Mouse (Mus musculus): ENCODE measurements around the gene Htr1f. TPM values are rescaled to one million over a fixed set of nuclear protein-coding genes. Genes with fewer than 3 reads are reported as not detected.
"Not testable (repeated sequence)": the region's sequence is repeated elsewhere in the genome, so short reads cannot be mapped to it uniquely, and the experiment has no call there.

The Htr1f gene
- polyA plus RNA-seq, 1 experiment from 2014 or later: 0.38 TPM

DNA sequence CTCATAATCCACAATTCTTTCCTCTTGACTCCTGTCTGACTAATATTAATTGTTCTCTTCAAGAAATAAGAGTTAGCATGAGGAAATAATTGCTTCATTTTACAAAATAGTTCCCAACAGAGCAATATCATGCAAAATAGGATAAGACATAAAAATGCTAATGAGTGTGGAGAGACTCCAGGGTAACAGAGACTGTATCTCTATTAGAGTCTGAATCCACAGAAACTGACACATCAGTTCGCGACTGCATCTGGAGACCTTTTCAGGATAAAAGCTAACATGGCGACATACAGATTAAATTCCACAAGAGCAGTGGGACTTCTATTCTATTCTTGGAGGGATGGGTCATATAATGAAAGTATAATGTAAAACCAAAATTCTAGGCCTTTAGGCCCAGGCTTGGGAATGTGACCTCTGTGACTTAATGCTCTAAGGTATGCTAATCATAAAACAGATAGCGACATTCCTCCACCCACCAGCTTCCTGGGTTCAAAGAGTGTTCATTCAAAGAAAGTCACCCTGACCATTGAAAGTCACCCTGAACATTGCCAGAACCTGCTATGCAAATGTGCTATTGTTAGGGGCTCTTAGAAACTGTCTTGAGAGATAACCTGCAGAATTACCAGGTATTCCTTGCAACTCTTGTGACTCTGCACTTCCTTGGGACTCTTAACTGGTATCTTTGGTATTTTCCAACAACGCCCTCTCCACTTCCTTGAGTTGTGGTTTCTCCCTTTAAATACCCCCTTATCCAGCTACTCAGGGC lies 67.8 kb downstream of the Htr1f start:
- not testable (repeated sequence) for H3K36me3 ChIP-seq (ENCODE audit: control insufficient read depth, insufficient read depth, low read length); DNase-seq (ENCODE audit: low spot score); H3K4me3 ChIP-seq (ENCODE audit: low read depth, low read length); H3K9me3 ChIP-seq (ENCODE audit: control insufficient read depth, low read length); H3K4me2 ChIP-seq (ENCODE audit: low read depth, low read length); H3K27ac ChIP-seq (replicated peaks; ENCODE audit: low read depth, low read length); H3K9ac ChIP-seq (ENCODE audit: low read depth, low read length); ATAC-seq (ENCODE audit: low read depth); H3K27me3 ChIP-seq (replicated peaks; ENCODE audit: control insufficient read depth, insufficient read depth, low read length); H3K4me1 ChIP-seq (ENCODE audit: control insufficient read depth, insufficient read depth, low read length)
- 92% methylated on average over 5 of the region's 5 CpGs for WGBS

DNA sequence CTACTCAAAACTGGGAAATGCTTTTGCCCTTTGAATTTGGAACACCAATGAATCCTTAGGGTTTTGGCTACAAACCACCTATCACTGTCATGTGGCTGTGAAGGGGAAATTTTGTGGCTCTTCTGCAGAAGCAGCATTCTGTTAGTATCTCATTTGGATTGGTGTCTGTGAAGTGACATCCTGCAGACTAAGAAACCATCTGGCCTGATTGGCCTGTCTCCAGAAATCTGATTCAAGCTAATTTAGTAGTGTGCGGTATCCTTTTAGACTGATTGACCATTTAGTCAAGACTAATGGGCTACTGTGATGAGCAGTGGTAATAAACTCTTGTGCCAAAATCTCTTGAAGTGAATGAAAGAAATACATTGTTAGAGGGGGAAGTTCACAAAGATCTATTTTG lies 76.0 kb downstream of the Htr1f start:
- DNase-seq (ENCODE audit: low spot score): peak; percentile 7
- no peak for ATAC-seq (ENCODE audit: low read depth)
- WGBS: 65% methylated on average over 1 of the region's 1 CpGs

DNA sequence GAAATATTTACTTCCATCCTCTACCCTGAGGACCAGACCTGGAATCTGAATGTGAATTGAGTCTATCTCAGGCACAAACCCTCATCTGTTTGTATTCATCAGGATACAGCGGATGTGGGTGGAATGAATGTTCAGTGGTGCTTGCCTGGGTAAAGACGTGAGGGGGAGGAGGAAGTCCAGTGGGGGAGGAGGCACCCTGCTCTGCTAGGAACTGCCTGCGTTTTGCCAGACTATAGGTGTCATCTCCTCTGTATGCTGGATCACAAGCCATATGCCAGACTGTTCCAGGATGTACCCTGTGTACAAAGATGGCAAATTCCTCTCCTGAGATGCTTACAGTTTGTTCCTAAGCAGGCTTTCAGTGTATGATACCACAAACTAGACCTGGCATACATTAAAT lies 83.3 kb downstream of the Htr1f start:
- Histone ChIP-seq H3K4me3 (ENCODE audit: low read depth, low read length) (no peak overlapping the region), H3K27me3 (replicated peaks; ENCODE audit: control insufficient read depth, insufficient read depth, low read length) (no peaks in the 10 kb centered on the region), H3K36me3 (ENCODE audit: control insufficient read depth, insufficient read depth, low read length) (no peaks in the 10 kb centered on the region), H3K4me2 (ENCODE audit: low read depth, low read length) (no peak overlapping the region), H3K27ac (replicated peaks; ENCODE audit: low read depth, low read length) (no peak overlapping the region), H3K9me3 (ENCODE audit: control insufficient read depth, low read length) (no peaks in the 10 kb centered on the region), H3K4me1 (ENCODE audit: control insufficient read depth, insufficient read depth, low read length) (no peaks in the 10 kb centered on the region), H3K9ac (ENCODE audit: low read depth, low read length) (no peak overlapping the region)
- ATAC-seq (ENCODE audit: low read depth) (no peak), DNase-seq (ENCODE audit: low spot score) (no peak)
- 80% methylated on average over 3 of the region's 3 CpGs for WGBS

More for the DNA sequence above, 76.0 kb downstream of the Htr1f start:
- H3K9ac ChIP-seq (ENCODE audit: low read depth, low read length): no peak overlapping the region
- no peaks in the 10 kb centered on the region for H3K36me3 ChIP-seq (ENCODE audit: control insufficient read depth, insufficient read depth, low read length)
- no peaks in the 10 kb centered on the region for H3K27me3 ChIP-seq (replicated peaks; ENCODE audit: control insufficient read depth, insufficient read depth, low read length)
- no peaks in the 10 kb centered on the region for H3K4me1 ChIP-seq (ENCODE audit: control insufficient read depth, insufficient read depth, low read length)
- no peaks in the 10 kb centered on the region for H3K9me3 ChIP-seq (ENCODE audit: control insufficient read depth, low read length)
- no peak overlapping the region for H3K27ac ChIP-seq (replicated peaks; ENCODE audit: low read depth, low read length)
- H3K4me3 ChIP-seq (ENCODE audit: low read depth, low read length): no peak overlapping the region
- no peak overlapping the region for H3K4me2 ChIP-seq (ENCODE audit: low read depth, low read length)

DNA sequence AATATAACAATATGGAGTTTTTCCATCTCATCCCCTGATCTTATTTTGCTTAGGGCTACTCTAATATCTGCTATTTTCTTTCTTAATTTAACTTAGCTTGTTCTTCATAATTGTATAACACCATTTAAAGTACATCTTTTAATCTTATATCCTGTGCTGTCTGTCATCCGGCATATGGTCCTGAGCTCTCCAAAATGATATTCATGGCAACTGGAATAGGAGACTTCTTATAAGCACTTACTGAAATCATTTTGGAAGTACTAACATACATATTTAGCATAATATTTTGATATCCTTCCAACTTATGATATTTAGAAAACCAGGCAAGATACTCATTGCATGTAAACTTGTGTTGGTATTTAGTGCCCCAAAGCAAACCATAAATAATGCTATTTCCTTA lies 86.9 kb downstream of the Htr1f start:
- no peaks in the 10 kb centered on the region for H3K27me3 ChIP-seq (replicated peaks; ENCODE audit: control insufficient read depth, insufficient read depth, low read length)
- WGBS: 84% methylated on average over 1 of the region's 1 CpGs
- no peaks in the 10 kb centered on the region for H3K4me1 ChIP-seq (ENCODE audit: control insufficient read depth, insufficient read depth, low read length)
- ATAC-seq (ENCODE audit: low read depth) (no peak), DNase-seq (ENCODE audit: low spot score) (no peak)
- no peak overlapping the region for H3K9ac ChIP-seq (ENCODE audit: low read depth, low read length)
- no peaks in the 10 kb centered on the region for H3K9me3 ChIP-seq (ENCODE audit: control insufficient read depth, low read length)
- H3K4me2 ChIP-seq (ENCODE audit: low read depth, low read length): no peak overlapping the region
- H3K4me3 ChIP-seq (ENCODE audit: low read depth, low read length): no peak overlapping the region
- H3K27ac ChIP-seq (replicated peaks; ENCODE audit: low read depth, low read length): no peak overlapping the region
- H3K36me3 ChIP-seq (ENCODE audit: control insufficient read depth, insufficient read depth, low read length): no peaks in the 10 kb centered on the region

DNA sequence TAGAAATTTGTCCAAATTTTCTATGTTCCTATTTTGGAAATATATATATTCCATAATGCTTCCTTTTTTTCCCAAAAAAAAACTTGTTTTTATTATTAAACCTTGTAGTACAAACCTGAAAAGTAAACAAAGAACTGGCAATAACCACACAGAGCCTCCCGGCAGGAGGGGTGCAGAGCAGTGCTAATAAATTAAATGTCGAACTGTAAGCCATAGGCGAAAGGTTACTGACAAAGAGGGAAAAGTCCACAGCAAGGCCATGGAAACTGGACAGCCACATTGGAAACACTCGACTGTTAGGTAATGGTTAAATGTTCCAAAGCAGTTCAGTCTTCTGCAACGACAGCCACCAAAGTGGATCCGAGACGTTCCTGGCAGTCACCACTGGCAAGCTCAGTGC lies 87.5 kb downstream of the Htr1f start:
- Histone ChIP-seq H3K9me3 (ENCODE audit: control insufficient read depth, low read length) (no peaks in the 10 kb centered on the region), H3K9ac (ENCODE audit: low read depth, low read length) (no peak overlapping the region), H3K4me1 (ENCODE audit: control insufficient read depth, insufficient read depth, low read length) (no peaks in the 10 kb centered on the region), H3K4me3 (ENCODE audit: low read depth, low read length) (no peak overlapping the region), H3K27ac (replicated peaks; ENCODE audit: low read depth, low read length) (no peak overlapping the region), H3K36me3 (ENCODE audit: control insufficient read depth, insufficient read depth, low read length) (no peaks in the 10 kb centered on the region), H3K27me3 (replicated peaks; ENCODE audit: control insufficient read depth, insufficient read depth, low read length) (no peaks in the 10 kb centered on the region), H3K4me2 (ENCODE audit: low read depth, low read length) (no peak overlapping the region)
- no peak for DNase-seq (ENCODE audit: low spot score)
- ATAC-seq (ENCODE audit: low read depth): no peak
- 39% methylated on average over 7 of the region's 7 CpGs for WGBS

DNA sequence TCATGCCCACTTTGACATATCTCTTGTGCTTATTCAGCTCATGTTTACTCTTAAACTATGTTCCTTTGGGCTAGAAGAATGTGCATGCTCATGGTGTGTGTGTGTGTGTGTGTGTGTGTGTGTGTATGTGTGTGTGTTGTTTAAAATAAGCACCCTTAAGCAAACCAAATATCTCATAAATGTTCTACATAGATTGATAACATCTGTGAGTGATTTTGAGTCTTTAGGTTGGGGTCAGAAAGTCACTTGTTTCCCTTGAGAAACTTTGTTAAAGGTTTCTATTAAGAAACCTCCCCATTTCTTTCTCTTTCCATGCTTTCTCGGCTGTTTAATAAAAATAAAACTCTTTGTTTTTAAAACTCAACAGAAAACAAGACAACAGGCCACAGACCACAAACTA lies 88.1 kb downstream of the Htr1f start:
- WGBS: 22% methylated on average over 1 of the region's 1 CpGs
- no peaks in the 10 kb centered on the region for H3K36me3 ChIP-seq (ENCODE audit: control insufficient read depth, insufficient read depth, low read length)
- no peaks in the 10 kb centered on the region for H3K4me1 ChIP-seq (ENCODE audit: control insufficient read depth, insufficient read depth, low read length)
- ATAC-seq (ENCODE audit: low read depth): no peak
- no peak overlapping the region for H3K9ac ChIP-seq (ENCODE audit: low read depth, low read length)
- peak; percentile 36 for DNase-seq (ENCODE audit: low spot score)
- no peaks in the 10 kb centered on the region for H3K9me3 ChIP-seq (ENCODE audit: control insufficient read depth, low read length)
- no peaks in the 10 kb centered on the region for H3K27me3 ChIP-seq (replicated peaks; ENCODE audit: control insufficient read depth, insufficient read depth, low read length)
- no peak overlapping the region for H3K27ac ChIP-seq (replicated peaks; ENCODE audit: low read depth, low read length)
- no peak overlapping the region for H3K4me3 ChIP-seq (ENCODE audit: low read depth, low read length)
- H3K4me2 ChIP-seq (ENCODE audit: low read depth, low read length): no peak overlapping the region

DNA sequence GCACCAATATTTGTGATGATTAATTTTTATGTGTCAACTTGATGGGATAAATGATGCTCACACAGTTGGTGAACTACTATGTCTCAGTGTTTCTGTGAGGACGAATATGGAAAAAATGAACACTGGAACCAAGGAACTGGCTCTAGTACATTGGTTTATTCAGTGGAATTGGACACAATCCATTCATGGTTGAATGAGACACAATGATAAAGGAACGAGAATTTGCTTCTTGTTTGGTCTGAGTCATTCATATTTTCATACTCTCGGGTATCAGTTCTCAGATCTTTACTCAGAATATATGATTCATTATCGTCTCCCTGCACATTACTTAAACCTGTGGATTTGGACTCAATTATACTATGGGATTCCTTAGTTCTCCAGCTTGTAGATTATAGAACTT lies 90.4 kb downstream of the Htr1f start:
- Histone ChIP-seq H3K27me3 (replicated peaks; ENCODE audit: control insufficient read depth, insufficient read depth, low read length) (no peaks in the 10 kb centered on the region), H3K9me3 (ENCODE audit: control insufficient read depth, low read length) (no peaks in the 10 kb centered on the region), H3K4me2 (ENCODE audit: low read depth, low read length) (no peak overlapping the region), H3K4me3 (ENCODE audit: low read depth, low read length) (no peak overlapping the region), H3K4me1 (ENCODE audit: control insufficient read depth, insufficient read depth, low read length) (no peaks in the 10 kb centered on the region), H3K9ac (ENCODE audit: low read depth, low read length) (no peak overlapping the region), H3K36me3 (ENCODE audit: control insufficient read depth, insufficient read depth, low read length) (no peaks in the 10 kb centered on the region), H3K27ac (replicated peaks; ENCODE audit: low read depth, low read length) (no peak overlapping the region)
- ATAC-seq (ENCODE audit: low read depth) (no peak), DNase-seq (ENCODE audit: low spot score) (no peak)
- 67% methylated on average over 4 of the region's 4 CpGs for WGBS

DNA sequence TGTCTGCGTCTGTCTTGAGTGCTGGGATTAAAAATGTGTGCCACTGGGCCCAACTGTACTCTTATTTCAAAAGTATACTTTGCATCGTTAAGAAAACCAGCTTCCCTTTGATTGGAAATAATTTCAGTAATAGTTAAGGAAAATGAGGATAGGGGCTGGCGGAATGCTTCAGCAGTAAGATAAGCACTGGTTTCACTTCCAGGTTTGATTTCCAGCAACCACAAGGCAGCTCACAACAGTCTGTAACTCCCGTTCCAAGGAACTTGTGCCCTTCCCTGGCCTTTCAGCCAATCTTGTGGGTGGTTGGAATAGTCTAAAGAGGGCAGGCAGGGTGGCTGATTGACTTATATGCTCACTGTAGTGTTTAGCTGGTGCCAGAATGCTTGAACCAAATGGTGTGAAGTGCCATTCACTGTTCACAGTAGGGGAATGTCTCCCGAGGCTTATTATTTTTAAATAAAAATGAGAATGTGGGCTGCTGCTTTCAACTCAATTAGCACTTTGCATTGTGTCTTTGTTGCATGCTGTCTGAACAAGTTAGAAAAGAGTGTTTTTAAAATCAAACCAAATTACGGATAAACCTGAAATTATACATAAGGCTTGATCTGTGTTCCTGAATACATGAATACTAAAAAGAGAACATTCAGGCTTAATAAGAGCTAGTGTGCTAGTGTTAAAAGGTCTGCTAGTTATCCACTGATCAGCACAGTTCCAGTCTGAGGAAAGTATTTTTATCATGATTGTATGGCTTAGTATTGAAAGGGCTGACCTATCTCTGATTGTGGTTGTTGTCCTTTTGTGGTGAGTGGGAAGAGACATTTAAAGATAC lies 103.4 kb downstream of the Htr1f start:
- no peak for DNase-seq (ENCODE audit: low spot score)
- WGBS: 69% methylated on average over 6 of the region's 6 CpGs
- no peaks in the 10 kb centered on the region for H3K27me3 ChIP-seq (replicated peaks; ENCODE audit: control insufficient read depth, insufficient read depth, low read length)

More for the DNA sequence above, 103.4 kb downstream of the Htr1f start:
- Histone ChIP-seq H3K4me2 (ENCODE audit: low read depth, low read length) (no peak overlapping the region), H3K4me3 (ENCODE audit: low read depth, low read length) (no peak overlapping the region), H3K27ac (replicated peaks; ENCODE audit: low read depth, low read length) (no peak overlapping the region), H3K36me3 (ENCODE audit: control insufficient read depth, insufficient read depth, low read length) (no peaks in the 10 kb centered on the region), H3K4me1 (ENCODE audit: control insufficient read depth, insufficient read depth, low read length) (no peaks in the 10 kb centered on the region), H3K9ac (ENCODE audit: low read depth, low read length) (no peak overlapping the region), H3K9me3 (ENCODE audit: control insufficient read depth, low read length) (peaks cover 12% of the 10 kb centered on the region)
- ATAC-seq (ENCODE audit: low read depth): no peak

All from embryonic facial prominence, embryonic 14.5 days (tissue).